Mouse (Mus musculus) cerebellum, adult 9-11 months (tissue): ENCODE measurements around the gene Rab8b.
"Not testable (repeated sequence)": the region's sequence is repeated elsewhere in the genome, so short reads cannot be mapped to it uniquely, and the experiment has no call there.

Experiments
- DNase-seq: peaks from one replicate; pipeline ENCODE4 v3.0.0; 2022

Gene Rab8b

GRCm38 (mm10) chr9:66886366-66886765 is 33.1 kb downstream of the Rab8b start:
- DNase-seq, result no peak

- no peak for DNase-seq
Observed at GRCm38 (mm10) chr9:66884609-66885008, 34.9 kb downstream of the Rab8b start.

GRCm38 (mm10) chr9:66883500-66883899 is 36.0 kb downstream of the Rab8b start:
- DNase-seq, result no peak

- DNase-seq, result no peak
Observed at GRCm38 (mm10) chr9:66882406-66882821, 37.1 kb downstream of the Rab8b start.

GRCm38 (mm10) chr9:66881858-66882257 is 37.6 kb downstream of the Rab8b start:
- DNase-seq, result no peak

- DNase-seq, result no peak
Observed at GRCm38 (mm10) chr9:66880752-66881151, 38.7 kb downstream of the Rab8b start.

- DNase-seq, result no peak
Observed at GRCm38 (mm10) chr9:66879486-66879885, 40.0 kb downstream of the Rab8b start.

GRCm38 (mm10) chr9:66878899-66879298 is 40.6 kb downstream of the Rab8b start:
- DNase-seq, result no peak

GRCm38 (mm10) chr9:66876577-66876976 is 42.9 kb downstream of the Rab8b start:
- DNase-seq, result no peak

GRCm38 (mm10) chr9:66874297-66874696 is 45.2 kb downstream of the Rab8b start:
- no peak for DNase-seq

- DNase-seq, result no peak
Observed at GRCm38 (mm10) chr9:66873531-66873930, 46.0 kb downstream of the Rab8b start.

- DNase-seq, result not testable (repeated sequence)
Observed at GRCm38 (mm10) chr9:66873009-66873408, 46.5 kb downstream of the Rab8b start.

- DNase-seq, result no peak
Observed at GRCm38 (mm10) chr9:66872015-66872727, 47.3 kb downstream of the Rab8b start.

- DNase-seq, result no peak
Observed at GRCm38 (mm10) chr9:66864708-66865107, 54.8 kb downstream of the Rab8b start.

- no peak for DNase-seq
Observed at GRCm38 (mm10) chr9:66863456-66863855, 56.0 kb downstream of the Rab8b start.

- no peak for DNase-seq
Observed at GRCm38 (mm10) chr9:66862202-66862601, 57.3 kb downstream of the Rab8b start.

GRCm38 (mm10) chr9:66861104-66861767 is 58.3 kb downstream of the Rab8b start:
- no peak for DNase-seq

GRCm38 (mm10) chr9:66859523-66859922 is 60.0 kb downstream of the Rab8b start:
- DNase-seq, result no peak

- DNase-seq, result no peak
Observed at GRCm38 (mm10) chr9:66855865-66856264, 63.6 kb downstream of the Rab8b start.

GRCm38 (mm10) chr9:66852592-66852991 is 66.9 kb downstream of the Rab8b start:
- DNase-seq, result no peak

- no peak for DNase-seq
Observed at GRCm38 (mm10) chr9:66850966-66851365, 68.5 kb downstream of the Rab8b start.

GRCm38 (mm10) chr9:66846822-66847221 is 72.7 kb downstream of the Rab8b start:
- DNase-seq, result no peak

- no peak for DNase-seq
Observed at GRCm38 (mm10) chr9:66835097-66835480, 84.4 kb downstream of the Rab8b start.

- DNase-seq, result peak; percentile 100
Observed at GRCm38 (mm10) chr9:66834318-66835096, 85.0 kb downstream of the Rab8b start, which contains the start of gene Aph1c. Aph1c (minus strand) TSS chr9:66834726.
